Mouse (Mus musculus) heart, embryonic 15.5 days (tissue): ENCODE data around the gene Hmbs. TPM values are rescaled to one million over a fixed set of nuclear protein-coding genes. Genes with fewer than 3 reads are reported as not detected.
"Not testable (repeated sequence)": the region's sequence is repeated elsewhere in the genome, so short reads cannot be mapped to it uniquely, and the experiment has no call there.

Experiments
- ATAC-seq: fragments of 200-750 bp; cut with Nextera tagmentation; replicated peaks from 2 replicates; pipeline ENCODE4 v1.8.0; 2017; ENCODE audit warnings: low read depth, moderate TSS enrichment; ENCODE audit not compliant: insufficient number of reproducible peaks, insufficient read depth, low FRiP score
- H3K27ac ChIP-seq: fragments of 300-500 bp; sonication (generic); 2 replicates; pipeline ENCODE4 v1.5.1; 2015; ENCODE audit warnings: mild to moderate bottlenecking, inconsistent platforms
- H3K27me3 ChIP-seq: fragments of 300-500 bp; sonication (generic); 2 replicates; pipeline ENCODE4 v1.6.1; 2015; ENCODE audit warnings: inconsistent platforms
- H3K36me3 ChIP-seq: fragments of 300-500 bp; sonication (generic); 2 replicates; pipeline ENCODE4 v1.6.1; 2015; ENCODE audit warnings: mild to moderate bottlenecking, inconsistent platforms
- H3K4me1 ChIP-seq: fragments of 300-500 bp; sonication (generic); replicated peaks from 2 replicates; pipeline ENCODE4 v1.6.1; 2015; ENCODE audit warnings: inconsistent platforms
- H3K4me2 ChIP-seq: fragments of 300-500 bp; sonication (generic); 2 replicates; pipeline ENCODE4 v1.6.1; 2015; ENCODE audit warnings: inconsistent platforms, mild to moderate bottlenecking, moderate library complexity
- H3K4me3 ChIP-seq: fragments of 300-500 bp; sonication (generic); 2 replicates; pipeline ENCODE4 v1.5.1; 2015; ENCODE audit warnings: mild to moderate bottlenecking, inconsistent platforms
- H3K9ac ChIP-seq: fragments of 300-500 bp; sonication (generic); 2 replicates; pipeline ENCODE4 v1.6.1; 2015; ENCODE audit warnings: mild to moderate bottlenecking, inconsistent platforms
- H3K9me3 ChIP-seq: fragments of 300-500 bp; sonication (generic); replicated peaks from 2 replicates; pipeline ENCODE4 v1.6.1; 2016; ENCODE audit warnings: inconsistent platforms
- WGBS: fragments of 180-500 bp; shearing (Covaris S2); methylation state at CpG from one replicate; pipeline ENCODE4 v1.1.7; 2015; ENCODE audit warnings: mixed read lengths; 5-methylcytosine and 5-hydroxymethylcytosine counted together
- polyA plus RNA-seq: library from polyadenylated mRNA; unstranded; fragments of >200 nt; fragmentation: Nextera tagmentation; extraction: Ambion mirVana; gene quantifications from 2 replicates; pipeline ENCODE4 v1.2.1, GENCODE M21; 2015

Hmbs gene
- polyA plus RNA-seq, 1 experiment from 2014 or later = 89.7 TPM

DNA sequence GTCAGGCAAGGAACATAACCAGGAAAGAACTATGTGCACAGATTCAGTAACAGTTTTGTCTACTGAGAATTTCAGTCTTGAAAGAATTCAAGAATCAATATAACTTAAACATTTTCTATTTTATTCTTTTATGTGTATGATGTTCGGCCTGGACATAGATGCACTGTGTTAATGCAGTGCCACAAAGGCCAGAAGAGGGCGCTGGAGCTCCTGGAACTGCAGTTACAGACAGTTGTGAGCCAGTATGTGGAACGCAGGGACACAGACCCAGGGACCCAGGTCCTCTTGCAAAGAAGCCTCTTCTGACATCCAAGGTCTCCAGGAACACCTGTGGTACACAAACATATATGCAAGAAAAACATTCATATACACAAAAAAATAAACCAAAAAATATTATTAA, 20.5 kb upstream of the Hmbs start:
- peaks cover 3% of the 10 kb centered on the region; the same call in 1 of the 2 replicates for H3K36me3 ChIP-seq
- H3K4me3 ChIP-seq = no peak overlapping the region
- no peaks in the 10 kb centered on the region for H3K9me3 ChIP-seq
- H3K4me2 ChIP-seq = no peak overlapping the region
- H3K27ac ChIP-seq = no peak overlapping the region
- 65% methylated on average over 3 of the region's 3 CpGs for WGBS
- peaks cover 7% of the 10 kb centered on the region for H3K4me1 ChIP-seq
- no peak for ATAC-seq
- H3K9ac ChIP-seq = no peak overlapping the region
- H3K27me3 ChIP-seq = no peaks in the 10 kb centered on the region

DNA sequence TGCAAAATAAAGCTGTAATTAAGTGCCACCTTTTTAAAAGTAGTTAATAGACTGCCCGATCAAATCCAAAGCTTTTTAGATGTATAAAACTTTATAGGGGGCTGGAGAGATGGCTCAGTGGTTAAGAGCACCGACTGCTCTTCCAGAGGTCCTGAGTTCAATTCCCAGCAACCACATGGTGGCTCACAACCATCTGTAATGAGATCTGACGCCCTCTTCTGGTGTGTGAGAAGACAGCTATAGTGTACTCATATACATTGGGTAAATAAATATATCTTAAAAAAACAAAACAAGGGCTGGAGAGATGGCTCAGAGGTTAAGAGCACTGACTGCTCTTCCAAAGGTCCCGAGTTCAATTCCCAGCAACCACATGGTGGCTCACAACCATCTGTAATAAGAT, 17.9 kb upstream of the Hmbs start:
- WGBS = 36% methylated on average over 4 of the region's 4 CpGs
- peak overlapping the region; percentile 83 for H3K27ac ChIP-seq
- peak overlapping the region; percentile 72 for H3K9ac ChIP-seq
- H3K27me3 ChIP-seq, ATAC-seq, H3K4me1 ChIP-seq, H3K9me3 ChIP-seq: not testable (repeated sequence)
- H3K4me3 ChIP-seq = peak overlapping the region; percentile 73
- peaks cover 23% of the 10 kb centered on the region for H3K36me3 ChIP-seq
- peak overlapping the region; percentile 74 for H3K4me2 ChIP-seq

DNA sequence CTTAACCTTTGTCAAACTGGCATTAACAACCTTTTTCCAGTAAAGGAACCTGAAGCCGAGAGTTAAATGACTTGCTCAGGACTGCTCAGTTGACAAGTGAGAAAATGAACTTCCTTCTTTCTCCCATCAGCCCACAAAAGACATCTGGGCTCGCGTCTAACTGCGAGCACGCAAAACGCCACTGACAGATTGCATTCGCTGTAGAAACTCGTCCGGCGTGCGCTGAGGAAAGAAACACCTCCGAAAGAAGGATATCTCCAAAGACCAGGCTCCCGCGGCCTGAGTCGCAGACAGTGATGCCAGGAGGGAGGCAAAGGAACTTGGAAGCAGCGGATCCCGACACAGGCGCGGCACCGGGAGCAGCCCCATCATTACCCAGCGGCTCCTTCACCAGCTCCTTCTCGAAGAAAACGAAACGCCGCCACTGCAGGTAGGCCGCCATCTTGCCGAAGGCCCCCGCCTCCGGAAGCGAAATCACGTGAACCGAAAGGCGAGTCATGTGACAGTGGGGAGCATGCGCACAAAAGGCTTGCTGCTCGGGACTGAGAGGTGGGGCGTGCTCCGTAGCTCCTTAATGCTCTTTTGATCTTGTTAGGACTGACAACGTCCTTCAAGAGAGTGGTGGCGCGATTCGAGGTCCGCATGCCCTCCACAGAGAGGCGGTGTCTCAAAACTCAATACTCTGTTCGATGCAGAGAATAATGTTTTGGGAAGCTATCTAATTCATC, 17.3 kb upstream of the Hmbs start, which contains the start of gene Vps11:
Gene Vps11, minus strand, starts transcription at position 481 of the 728 bp plus-strand sequence.
- Histone ChIP-seq H3K4me3 (peak within 1 kb of the TSS; percentile 73), H3K4me2 (peak within 1 kb of the TSS; percentile 74), H3K9me3 (no peaks in the 10 kb centered on the region), H3K27me3 (no peaks in the 10 kb centered on the region), H3K36me3 (peaks cover 29% of the 10 kb centered on the region), H3K9ac (peak within 1 kb of the TSS; percentile 72), H3K4me1 (peaks cover 7% of the 10 kb centered on the region), H3K27ac (peak within 1 kb of the TSS; percentile 83)
- under 1% methylated on average over 44 of the region's 44 CpGs for WGBS
- peak; percentile 94 for ATAC-seq

DNA sequence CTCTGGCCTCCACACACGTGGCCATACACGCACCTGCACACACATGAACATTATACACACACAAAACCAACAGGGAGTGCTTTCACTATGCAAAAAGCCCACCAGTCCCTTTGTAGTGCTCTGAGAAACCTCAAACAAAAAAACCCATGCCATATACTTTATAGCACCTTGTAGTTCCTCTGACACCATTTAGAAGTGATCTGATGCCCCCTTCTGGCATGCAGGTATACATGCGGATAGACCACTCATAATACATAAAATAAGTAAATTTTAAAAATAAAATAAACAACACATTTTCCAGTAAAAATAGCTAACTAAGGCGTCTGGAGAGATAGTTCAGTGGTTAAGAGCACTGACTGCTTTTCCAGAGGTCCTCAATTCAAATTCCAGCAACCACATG, 13.2 kb upstream of the Hmbs start:
- 72% methylated on average over 4 of the region's 4 CpGs for WGBS
- no peak overlapping the region for H3K4me2 ChIP-seq
- no peak overlapping the region for H3K27ac ChIP-seq
- no peak overlapping the region for H3K9ac ChIP-seq
- peaks cover 68% of the 10 kb centered on the region for H3K36me3 ChIP-seq
- H3K4me1 ChIP-seq = peaks cover 7% of the 10 kb centered on the region
- H3K4me3 ChIP-seq = no peak overlapping the region
- no peak for ATAC-seq
- H3K9me3 ChIP-seq = no peaks in the 10 kb centered on the region
- H3K27me3 ChIP-seq = no peaks in the 10 kb centered on the region

DNA sequence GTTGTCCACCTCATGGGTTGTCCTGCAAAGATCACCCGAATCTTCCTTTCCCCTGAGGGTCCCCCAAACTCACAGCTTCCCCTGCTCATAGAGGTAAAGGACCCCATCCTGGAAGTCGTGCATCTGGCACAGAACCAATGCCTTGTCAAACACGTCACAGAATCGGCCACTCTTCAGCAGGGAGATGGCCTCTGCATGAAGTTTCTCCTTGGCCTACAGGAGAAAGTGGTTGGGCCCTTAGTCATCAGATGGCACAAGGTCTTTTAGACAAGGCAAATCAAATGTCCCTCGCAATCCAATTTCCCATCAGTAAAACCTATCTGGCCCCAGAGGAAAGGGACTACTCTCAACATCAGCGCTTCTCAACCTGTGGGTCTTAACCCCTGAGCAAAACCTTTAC, 9.1 kb upstream of the Hmbs start:
- H3K9ac ChIP-seq = no peak overlapping the region
- WGBS = 91% methylated on average over 6 of the region's 6 CpGs
- no peak overlapping the region for H3K27ac ChIP-seq
- no peaks in the 10 kb centered on the region for H3K9me3 ChIP-seq
- no peaks in the 10 kb centered on the region for H3K27me3 ChIP-seq
- peaks cover 90% of the 10 kb centered on the region for H3K36me3 ChIP-seq
- H3K4me2 ChIP-seq = no peak overlapping the region
- H3K4me1 ChIP-seq = no peaks in the 10 kb centered on the region
- no peak overlapping the region for H3K4me3 ChIP-seq
- no peak for ATAC-seq

DNA sequence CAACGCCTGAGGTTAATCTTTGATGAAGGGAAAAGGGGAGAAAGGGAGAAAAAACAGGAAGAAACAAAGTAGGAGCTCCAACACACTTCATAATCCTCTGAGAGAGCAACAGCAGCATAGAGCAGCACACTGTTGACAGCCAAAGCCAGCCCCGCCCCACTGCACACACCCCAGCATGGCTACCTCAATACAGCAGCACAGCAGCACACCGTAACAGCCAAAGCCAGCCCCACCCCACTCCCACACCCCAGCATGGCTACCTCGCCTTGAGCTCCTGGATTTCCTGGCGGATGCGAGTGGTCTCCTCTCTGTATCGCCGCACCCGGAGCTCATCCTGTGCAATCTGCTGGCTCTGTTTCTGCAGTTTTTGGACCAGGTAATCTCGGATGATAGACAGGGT, 8.3 kb upstream of the Hmbs start:
- Histone ChIP-seq H3K4me3 (no peak overlapping the region), H3K4me2 (no peak overlapping the region), H3K27ac (no peak overlapping the region), H3K27me3 (no peaks in the 10 kb centered on the region), H3K36me3 (peaks cover 91% of the 10 kb centered on the region), H3K9me3 (no peaks in the 10 kb centered on the region), H3K9ac (no peak overlapping the region), H3K4me1 (no peaks in the 10 kb centered on the region)
- WGBS = 89% methylated on average over 10 of the region's 10 CpGs
- ATAC-seq = no peak

DNA sequence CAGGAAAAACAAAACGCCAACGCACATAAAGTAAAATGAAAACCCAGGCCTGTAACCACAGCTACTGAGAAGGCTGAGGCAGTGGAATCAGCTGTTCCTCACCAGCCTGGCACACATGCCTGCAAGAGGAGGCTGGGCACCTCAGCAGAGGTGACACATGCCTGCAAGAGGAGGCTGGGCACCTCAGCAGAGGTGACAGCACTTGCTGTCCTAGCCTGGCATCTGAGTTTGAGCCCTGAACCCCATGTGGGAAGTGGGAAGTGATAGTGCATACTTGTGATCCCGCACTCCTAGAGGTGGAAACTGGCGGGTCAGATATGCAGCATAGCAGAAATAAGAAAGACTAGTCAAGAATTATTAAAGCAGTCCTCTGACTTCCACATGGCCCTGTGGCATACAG, 7.4 kb upstream of the Hmbs start:
- Histone ChIP-seq H3K27ac (no peak overlapping the region), H3K4me3 (no peak overlapping the region)
- 91% methylated on average over 4 of the region's 4 CpGs for WGBS

DNA sequence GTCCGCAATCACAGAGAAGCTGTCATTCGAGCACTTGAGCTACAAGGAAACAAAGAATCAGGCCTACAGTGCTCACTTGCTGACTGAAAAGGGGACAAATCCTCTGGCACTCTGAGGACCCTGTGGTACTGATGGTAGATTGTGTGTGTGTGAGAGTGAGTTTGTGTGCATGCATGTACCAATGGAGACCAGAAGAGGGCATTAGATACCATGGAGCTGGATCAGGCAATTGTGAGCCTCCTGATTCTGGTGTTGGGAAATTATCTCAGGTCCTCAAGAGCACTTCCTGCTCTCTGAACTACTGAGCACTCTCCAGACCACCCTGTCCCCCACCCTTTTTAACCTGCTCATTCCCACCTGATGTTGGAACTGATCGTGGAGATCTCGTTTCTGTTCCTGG, 4.5 kb upstream of the Hmbs start:
- H3K9ac ChIP-seq = no peak overlapping the region
- WGBS = 95% methylated on average over 4 of the region's 4 CpGs
- H3K4me2 ChIP-seq = no peak overlapping the region
- H3K27me3 ChIP-seq = no peaks in the 10 kb centered on the region
- H3K9me3 ChIP-seq = no peaks in the 10 kb centered on the region
- peaks cover 3% of the 10 kb centered on the region for H3K4me1 ChIP-seq
- H3K27ac ChIP-seq = no peak overlapping the region
- H3K4me3 ChIP-seq = no peak overlapping the region
- ATAC-seq = no peak
- H3K36me3 ChIP-seq = peaks cover 58% of the 10 kb centered on the region

More for the DNA sequence above, 7.4 kb upstream of the Hmbs start:
- no peaks in the 10 kb centered on the region for H3K4me1 ChIP-seq
- ATAC-seq = no peak
- no peaks in the 10 kb centered on the region for H3K27me3 ChIP-seq
- no peak overlapping the region for H3K9ac ChIP-seq
- no peak overlapping the region for H3K4me2 ChIP-seq
- peaks cover 86% of the 10 kb centered on the region for H3K36me3 ChIP-seq
- H3K9me3 ChIP-seq = no peaks in the 10 kb centered on the region

DNA sequence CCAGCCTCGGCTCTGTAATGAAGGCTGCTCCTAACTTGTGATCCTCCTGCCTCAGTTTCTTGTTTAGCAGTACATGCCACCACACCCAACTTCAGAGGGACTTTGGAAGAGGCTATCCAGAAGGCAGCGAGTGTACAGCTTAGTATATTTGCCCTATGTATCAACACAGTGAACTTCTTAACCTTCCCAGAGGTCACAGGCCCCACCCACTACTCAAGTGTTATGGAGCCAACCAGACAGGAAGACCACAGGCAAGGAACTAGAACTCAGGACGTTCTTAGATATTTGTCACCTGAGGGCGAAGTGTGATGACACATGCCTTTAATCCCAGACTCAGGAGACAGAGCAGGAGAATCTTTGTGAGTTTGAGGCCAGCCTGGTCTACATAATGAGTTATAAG, 3.6 kb upstream of the Hmbs start:
- 83% methylated on average over 4 of the region's 4 CpGs for WGBS
- no peak for ATAC-seq
- H3K36me3 ChIP-seq = peaks cover 50% of the 10 kb centered on the region

DNA sequence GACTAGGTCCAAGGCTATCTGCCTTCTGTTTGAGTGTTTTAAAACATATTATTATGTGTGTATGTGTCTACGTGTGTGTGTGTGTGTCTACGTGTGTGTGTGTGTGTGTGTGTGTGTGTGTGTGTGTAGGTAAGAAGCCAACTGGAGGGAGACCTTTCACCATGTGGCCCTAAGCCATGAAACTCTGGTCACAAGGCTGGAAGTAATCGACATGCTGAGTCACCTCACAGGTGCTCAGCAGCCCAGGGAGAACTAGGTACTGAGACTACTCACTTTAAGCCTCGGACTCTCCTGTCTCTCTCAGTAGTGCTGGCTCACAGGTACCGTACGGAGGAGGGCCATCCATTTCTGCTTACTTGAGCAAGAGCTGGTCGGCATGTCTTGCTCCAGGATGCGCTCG, 3.1 kb upstream of the Hmbs start:
- no peak overlapping the region for H3K9ac ChIP-seq
- WGBS = 92% methylated on average over 9 of the region's 9 CpGs
- no peak overlapping the region for H3K4me2 ChIP-seq
- peaks cover 16% of the 10 kb centered on the region for H3K4me1 ChIP-seq
- no peak overlapping the region for H3K4me3 ChIP-seq
- no peaks in the 10 kb centered on the region for H3K27me3 ChIP-seq
- ATAC-seq = no peak
- H3K9me3 ChIP-seq = no peaks in the 10 kb centered on the region
- peaks cover 45% of the 10 kb centered on the region for H3K36me3 ChIP-seq
- no peak overlapping the region for H3K27ac ChIP-seq

More for the DNA sequence above, 3.6 kb upstream of the Hmbs start:
- no peaks in the 10 kb centered on the region for H3K27me3 ChIP-seq
- H3K9me3 ChIP-seq = no peaks in the 10 kb centered on the region
- H3K27ac ChIP-seq = no peak overlapping the region
- no peak overlapping the region for H3K9ac ChIP-seq
- H3K4me2 ChIP-seq = no peak overlapping the region
- peaks cover 11% of the 10 kb centered on the region for H3K4me1 ChIP-seq
- H3K4me3 ChIP-seq = no peak overlapping the region

DNA sequence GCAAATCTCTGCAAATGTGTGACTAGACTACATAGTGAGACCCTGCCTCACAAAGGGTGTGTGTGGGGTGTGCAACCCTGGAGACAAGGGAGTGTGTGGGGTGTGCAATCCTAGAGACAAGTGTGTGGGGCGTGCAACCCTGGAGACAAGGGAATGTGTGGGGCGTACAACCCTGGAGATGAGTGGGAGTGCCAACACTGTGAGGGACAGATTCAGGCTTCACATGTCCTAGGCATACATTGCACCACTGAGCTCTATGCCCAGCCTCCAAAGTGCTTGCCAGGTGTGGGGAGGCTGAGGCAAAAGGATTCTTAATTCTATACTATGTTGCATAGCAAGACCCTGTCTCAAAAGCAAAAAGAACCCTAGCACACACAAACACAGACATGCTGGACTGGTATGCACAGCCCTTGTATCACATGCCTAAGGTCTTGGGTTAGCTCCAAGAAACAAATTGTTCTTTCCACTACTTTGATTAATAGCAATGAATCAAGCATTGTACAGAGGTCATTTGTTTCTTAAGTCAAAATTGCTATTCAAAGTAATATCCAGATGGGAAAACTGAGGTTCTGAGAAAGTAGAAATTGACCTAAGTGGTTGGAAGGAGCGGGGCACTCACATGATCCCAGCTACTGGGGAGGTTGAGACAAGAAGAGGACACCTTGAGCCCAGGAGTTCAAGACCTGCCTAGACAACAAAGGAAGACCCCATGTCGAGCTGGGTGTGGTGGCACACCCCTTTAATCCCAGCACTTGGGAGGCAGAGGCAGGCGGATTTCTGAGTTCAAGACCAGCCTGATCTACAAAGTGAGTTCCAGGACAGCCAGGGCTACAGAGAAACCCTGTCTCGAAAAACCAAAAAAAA, 1.8 kb upstream of the Hmbs start:
- no peaks in the 10 kb centered on the region for H3K27me3 ChIP-seq
- H3K9ac ChIP-seq = no peak overlapping the region
- no peak overlapping the region for H3K4me3 ChIP-seq
- H3K27ac ChIP-seq = no peak overlapping the region
- peaks cover 21% of the 10 kb centered on the region for H3K4me1 ChIP-seq
- 84% methylated on average over 6 of the region's 6 CpGs for WGBS
- H3K4me2 ChIP-seq = no peak overlapping the region
- ATAC-seq = no peak
- no peaks in the 10 kb centered on the region for H3K9me3 ChIP-seq
- H3K36me3 ChIP-seq = peaks cover 38% of the 10 kb centered on the region
